Mouse (Mus musculus): ENCODE results near the gene R3hdm2. TPM values are rescaled to one million over a fixed set of nuclear protein-coding genes. Genes with fewer than 3 reads are reported as not detected.

R3hdm2 gene
- polyA plus RNA-seq, 1 experiment from 2014 or later = 33.3 TPM

DNA sequence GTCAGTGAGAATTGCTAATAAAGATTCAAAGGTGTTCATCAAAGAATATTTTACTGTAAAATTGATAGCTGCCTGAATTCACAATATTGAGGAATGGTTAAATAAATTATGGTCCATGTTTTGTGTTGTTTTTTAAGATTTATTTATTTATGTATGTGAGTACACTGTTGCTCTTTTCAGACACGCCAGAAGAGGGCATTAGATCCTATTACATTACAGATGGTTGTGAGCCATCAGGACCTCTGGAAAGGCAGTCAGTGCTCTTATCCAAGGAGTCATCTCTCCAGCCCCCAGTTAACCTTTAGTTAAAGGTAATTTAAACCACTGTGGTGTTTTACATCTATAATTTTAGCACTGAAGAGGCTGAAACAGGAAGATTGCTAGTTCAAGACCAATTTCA is 49.4 kb downstream of the R3hdm2 start:
- H3K9me3 ChIP-seq = no peaks in the 10 kb centered on the region
- no peak overlapping the region for H3K9ac ChIP-seq
- WGBS = 65% methylated on average over 1 of the region's 1 CpGs
- H3K36me3 ChIP-seq = peaks cover 9% of the 10 kb centered on the region; the same call in 1 of the 2 replicates
- no peak for ATAC-seq (ENCODE audit: low read depth)
- peaks cover 14% of the 10 kb centered on the region for H3K4me1 ChIP-seq (replicated peaks)
- H3K27me3 ChIP-seq = no peaks in the 10 kb centered on the region
- no peak overlapping the region for H3K4me3 ChIP-seq
- H3K27ac ChIP-seq (replicated peaks) = no peak overlapping the region
- no peak overlapping the region for H3K4me2 ChIP-seq

DNA sequence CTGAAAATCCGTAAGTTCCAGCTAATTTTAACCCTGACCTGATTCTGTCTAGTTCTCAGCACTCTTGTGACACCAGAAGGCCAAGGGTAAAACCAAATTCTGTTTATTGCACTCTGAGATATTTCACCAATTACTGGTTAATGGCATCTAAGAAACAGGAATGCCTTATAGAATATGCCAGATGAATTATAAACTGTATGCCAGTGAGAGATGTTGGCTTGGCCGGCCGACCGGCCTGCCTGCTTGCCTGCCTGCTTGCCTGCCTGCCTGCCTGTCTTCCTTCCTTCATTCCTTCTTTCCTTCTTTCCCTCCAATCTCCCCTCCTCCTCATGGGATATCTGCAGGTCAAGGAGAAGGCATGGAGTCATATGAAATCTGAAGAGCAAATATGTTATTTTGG is 52.3 kb downstream of the R3hdm2 start:
- ATAC-seq (ENCODE audit: low read depth) = no peak
- H3K9ac ChIP-seq = no peak overlapping the region

DNA sequence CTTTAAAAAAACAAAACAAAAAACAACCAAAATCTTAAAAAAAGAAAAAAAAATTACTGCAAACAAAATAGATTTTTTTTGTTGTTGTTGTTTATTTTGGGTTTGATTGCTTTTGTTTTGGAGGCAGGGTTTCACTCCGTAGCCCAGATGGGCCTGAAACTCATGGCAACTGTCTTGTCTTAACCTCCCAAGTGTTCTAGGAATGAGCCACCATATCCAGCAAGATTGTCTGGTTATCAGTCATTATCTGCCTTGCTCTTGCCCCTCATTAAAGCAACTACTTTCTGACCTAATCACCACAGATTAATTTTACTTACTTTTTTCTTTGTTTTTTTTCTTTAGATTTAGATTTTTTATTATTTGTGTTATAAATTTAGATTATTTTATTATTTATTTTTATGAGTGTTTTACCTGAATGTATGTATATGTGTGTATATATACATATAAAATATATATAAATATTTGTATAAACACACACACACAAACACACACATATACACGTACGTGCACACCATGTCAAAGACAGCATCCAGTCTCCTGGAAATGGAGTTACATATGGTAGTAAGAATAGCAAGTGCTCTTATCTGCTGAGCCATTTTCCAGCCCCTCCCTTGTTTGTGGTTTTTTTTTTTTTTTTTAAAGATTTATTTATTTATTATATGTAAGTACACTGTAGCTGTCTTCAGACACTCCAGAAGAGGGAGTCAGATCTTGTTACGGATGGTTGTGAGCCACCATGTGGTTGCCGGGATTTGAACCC is 57.4 kb downstream of the R3hdm2 start:
- WGBS = 91% methylated on average over 5 of the region's 5 CpGs
- 0 out of 2 replicates have a peak, but pooled peaks cover 4% of the 10 kb centered on the region for H3K4me1 ChIP-seq (replicated peaks)
- 0 out of 2 replicates have a peak, but pooled peaks cover 5% of the 10 kb centered on the region for H3K36me3 ChIP-seq
- ATAC-seq (ENCODE audit: low read depth) = no peak
- H3K27ac ChIP-seq (replicated peaks) = no peak overlapping the region
- H3K9ac ChIP-seq = no peak overlapping the region
- no peaks in the 10 kb centered on the region for H3K27me3 ChIP-seq
- H3K9me3 ChIP-seq = no peaks in the 10 kb centered on the region
- no peak overlapping the region for H3K4me2 ChIP-seq
- no peak overlapping the region for H3K4me3 ChIP-seq

More for the DNA sequence above, 52.3 kb downstream of the R3hdm2 start:
- no peak overlapping the region for H3K27ac ChIP-seq (replicated peaks)
- H3K4me1 ChIP-seq (replicated peaks) = 0 out of 2 replicates have a peak, but pooled peaks cover 4% of the 10 kb centered on the region
- no peak overlapping the region for H3K4me3 ChIP-seq
- WGBS = 94% methylated on average over 4 of the region's 4 CpGs
- no peaks in the 10 kb centered on the region for H3K9me3 ChIP-seq
- H3K4me2 ChIP-seq = no peak overlapping the region
- H3K27me3 ChIP-seq = no peaks in the 10 kb centered on the region
- peaks cover 14% of the 10 kb centered on the region; the same call in 1 of the 2 replicates for H3K36me3 ChIP-seq

- no peaks in the 10 kb centered on the region for H3K4me1 ChIP-seq (replicated peaks)
- no peak overlapping the region for H3K4me2 ChIP-seq
- no peaks in the 10 kb centered on the region for H3K9me3 ChIP-seq
- H3K4me3 ChIP-seq = no peak overlapping the region
- H3K27me3 ChIP-seq = no peaks in the 10 kb centered on the region
- no peak overlapping the region for H3K9ac ChIP-seq
- H3K36me3 ChIP-seq = peaks cover 76% of the 10 kb centered on the region
- ATAC-seq (ENCODE audit: low read depth) = no peak
- WGBS = 100% methylated on average over 1 of the region's 1 CpGs
- no peak overlapping the region for H3K27ac ChIP-seq (replicated peaks)
These were observed 73.6 kb downstream of the R3hdm2 start for GRCm38 (mm10) chr10:127453701-127454100.

- no peak overlapping the region for H3K4me2 ChIP-seq
- 62% methylated on average over 5 of the region's 5 CpGs for WGBS
- H3K9ac ChIP-seq = no peak overlapping the region
- H3K36me3 ChIP-seq = peaks cover 90% of the 10 kb centered on the region
- H3K27ac ChIP-seq (replicated peaks) = no peak overlapping the region
- no peak overlapping the region for H3K4me3 ChIP-seq
- H3K27me3 ChIP-seq = no peaks in the 10 kb centered on the region
- ATAC-seq (ENCODE audit: low read depth) = no peak
- H3K4me1 ChIP-seq (replicated peaks) = no peaks in the 10 kb centered on the region
- H3K9me3 ChIP-seq = no peaks in the 10 kb centered on the region
These were observed 82.4 kb downstream of the R3hdm2 start for GRCm38 (mm10) chr10:127462411-127463096.

DNA sequence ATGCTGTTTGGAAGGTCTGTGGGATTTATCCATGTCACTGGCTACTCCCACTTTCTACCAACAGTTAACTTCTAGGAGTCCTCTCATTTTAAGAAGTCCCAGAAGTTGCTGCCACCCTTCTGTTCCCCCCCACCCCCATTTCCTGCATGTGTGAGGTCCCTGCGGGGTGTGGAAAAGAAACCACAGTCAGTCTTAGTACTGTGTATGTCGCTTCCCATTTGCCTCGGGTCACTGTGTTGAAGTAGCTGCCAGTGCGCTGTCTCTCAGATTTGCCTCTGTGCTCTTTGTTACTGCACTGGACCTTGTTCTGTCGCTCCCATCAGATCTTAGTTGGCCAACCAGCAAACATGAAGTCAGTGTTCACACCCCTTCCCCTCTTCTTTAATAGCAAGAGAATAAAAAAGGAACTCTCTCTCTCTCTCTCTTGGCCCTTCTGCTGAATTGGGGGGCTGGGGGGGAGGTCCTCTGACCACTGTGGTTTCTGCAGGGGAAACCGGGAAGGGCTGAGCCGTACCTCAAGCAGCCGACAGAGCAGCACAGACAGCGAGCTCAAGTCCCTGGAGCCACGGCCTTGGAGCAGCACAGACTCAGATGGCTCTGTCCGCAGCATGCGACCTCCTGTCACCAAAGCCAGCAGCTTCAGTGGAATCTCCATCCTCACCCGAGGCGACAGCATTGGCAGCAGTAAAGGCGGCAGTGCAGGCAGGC is 91.3 kb downstream of the R3hdm2 start:
- Histone ChIP-seq H3K4me2 (no peak overlapping the region), H3K9ac (no peak overlapping the region), H3K27ac (replicated peaks) (no peak overlapping the region), H3K4me1 (replicated peaks) (no peaks in the 10 kb centered on the region), H3K27me3 (no peaks in the 10 kb centered on the region), H3K9me3 (no peaks in the 10 kb centered on the region), H3K4me3 (no peak overlapping the region), H3K36me3 (peaks cover 70% of the 10 kb centered on the region)
- ATAC-seq (ENCODE audit: low read depth) = no peak
- 76% methylated on average over 15 of the region's 15 CpGs for WGBS

- Histone ChIP-seq H3K27ac (replicated peaks) (no peak overlapping the region), H3K9me3 (no peaks in the 10 kb centered on the region), H3K4me2 (no peak overlapping the region), H3K9ac (no peak overlapping the region), H3K27me3 (no peaks in the 10 kb centered on the region), H3K4me3 (no peak overlapping the region), H3K4me1 (replicated peaks) (no peaks in the 10 kb centered on the region), H3K36me3 (peaks cover 75% of the 10 kb centered on the region)
- no peak for ATAC-seq (ENCODE audit: low read depth)
- WGBS = 86% methylated on average over 9 of the region's 9 CpGs
These were observed 92.6 kb downstream of the R3hdm2 start for GRCm38 (mm10) chr10:127472722-127473121.

DNA sequence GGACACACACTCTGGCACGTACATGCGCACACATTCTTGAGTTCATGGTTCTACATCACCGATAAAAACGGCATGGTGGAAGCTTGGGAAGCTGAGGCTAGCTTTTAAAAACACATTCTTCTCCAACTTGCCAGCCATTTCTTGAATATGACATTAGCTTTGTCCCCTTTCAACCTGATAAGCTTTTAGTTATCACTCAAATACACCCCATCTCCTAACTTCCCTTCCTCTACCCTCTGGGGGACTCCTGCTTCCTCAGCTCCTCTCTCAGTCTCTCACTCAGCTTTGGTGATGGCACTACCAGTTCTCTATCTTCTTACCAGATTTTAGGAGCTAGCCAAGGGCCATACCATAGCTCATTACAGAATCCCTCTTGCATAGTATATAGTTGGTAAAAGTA is 95.0 kb downstream of the R3hdm2 start:
- no peak for ATAC-seq (ENCODE audit: low read depth)
- Histone ChIP-seq H3K4me2 (no peak overlapping the region), H3K27ac (replicated peaks) (no peak overlapping the region), H3K9ac (no peak overlapping the region), H3K27me3 (no peaks in the 10 kb centered on the region), H3K36me3 (peaks cover 68% of the 10 kb centered on the region), H3K9me3 (no peaks in the 10 kb centered on the region), H3K4me3 (no peak overlapping the region), H3K4me1 (replicated peaks) (no peaks in the 10 kb centered on the region)
- 98% methylated on average over 4 of the region's 4 CpGs for WGBS

GRCm38 (mm10) chr10:127476541-127476940 is 96.4 kb downstream of the R3hdm2 start:
- peaks cover 69% of the 10 kb centered on the region for H3K36me3 ChIP-seq
- H3K4me2 ChIP-seq = no peak overlapping the region
- no peaks in the 10 kb centered on the region for H3K9me3 ChIP-seq
- no peak for ATAC-seq (ENCODE audit: low read depth)
- H3K4me3 ChIP-seq = no peak overlapping the region
- H3K27me3 ChIP-seq = no peaks in the 10 kb centered on the region
- no peaks in the 10 kb centered on the region for H3K4me1 ChIP-seq (replicated peaks)
- no peak overlapping the region for H3K27ac ChIP-seq (replicated peaks)
- no peak overlapping the region for H3K9ac ChIP-seq
- WGBS = 79% methylated on average over 3 of the region's 3 CpGs

GRCm38 (mm10) chr10:127477301-127477700 is 97.2 kb downstream of the R3hdm2 start:
- H3K4me3 ChIP-seq = no peak overlapping the region
- H3K9ac ChIP-seq = no peak overlapping the region
- H3K27ac ChIP-seq (replicated peaks) = no peak overlapping the region
- ATAC-seq (ENCODE audit: low read depth) = no peak
- no peaks in the 10 kb centered on the region for H3K9me3 ChIP-seq
- H3K36me3 ChIP-seq = peaks cover 68% of the 10 kb centered on the region
- WGBS = 88% methylated on average over 7 of the region's 7 CpGs
- H3K27me3 ChIP-seq = no peaks in the 10 kb centered on the region
- H3K4me2 ChIP-seq = no peak overlapping the region
- H3K4me1 ChIP-seq (replicated peaks) = no peaks in the 10 kb centered on the region

- Histone ChIP-seq H3K27ac (replicated peaks) (no peak overlapping the region), H3K4me2 (no peak overlapping the region), H3K9ac (no peak overlapping the region), H3K4me3 (no peak overlapping the region), H3K4me1 (replicated peaks) (no peaks in the 10 kb centered on the region), H3K36me3 (peaks cover 71% of the 10 kb centered on the region), H3K27me3 (no peaks in the 10 kb centered on the region), H3K9me3 (no peaks in the 10 kb centered on the region)
- 94% methylated on average over 4 of the region's 4 CpGs for WGBS
- ATAC-seq (ENCODE audit: low read depth) = no peak; the same call in 1 of the 2 replicates
These were observed 99.0 kb downstream of the R3hdm2 start for GRCm38 (mm10) chr10:127479131-127479530.
